Mouse (Mus musculus): Measurements from ENCODE around the gene Lxn. TPM values are rescaled to one million over a fixed set of nuclear protein-coding genes. Genes with fewer than 3 reads are reported as not detected.

Gene Lxn
- 10 to 100 TPM in 1 of 2 experiments, 1 to 10 TPM in 1; 9.3 to 12.7 TPM for total RNA-seq (2023)

GRCm38 (mm10) chr3:67463450-67464372, at the start of gene Lxn:
Gene Lxn (minus strand): TSS chr3:67463926.

GRCm38 (mm10) chr3:67429999-67430380, 33.7 kb downstream of the Lxn start, which contains the start of gene Gfm1:
Gene Gfm1 (plus strand): TSS chr3:67430096.

Other genes with a start within 250 kb of the Lxn start
- gene Mlf1, start 89.8 kb downstream of the Lxn start, total RNA-seq (2023) = 1 to 10 TPM in 1 of 2 experiments, not detected in 1; 2.2 TPM
- not detected for gene Gm17402, start 88.8 kb downstream of the Lxn start, total RNA-seq (2023)
- 10 to 100 TPM; 21.9 to 22.1 TPM for gene Gfm1, start 33.8 kb downstream of the Lxn start, total RNA-seq (2023)
- gene Rarres1, start 51.6 kb upstream of the Lxn start, total RNA-seq (2023) = not detected
- gene Mfsd1, start 118.8 kb upstream of the Lxn start, total RNA-seq (2023) = 10 to 100 TPM; 50.1 to 54.7 TPM

Data from neutrophil, adult 83 days (primary cell).